Mouse (Mus musculus): ENCODE results near the gene Rlf.
"Not testable (repeated sequence)": the region's sequence is repeated elsewhere in the genome, so short reads cannot be mapped to it uniquely, and the experiment has no call there.

DNA sequence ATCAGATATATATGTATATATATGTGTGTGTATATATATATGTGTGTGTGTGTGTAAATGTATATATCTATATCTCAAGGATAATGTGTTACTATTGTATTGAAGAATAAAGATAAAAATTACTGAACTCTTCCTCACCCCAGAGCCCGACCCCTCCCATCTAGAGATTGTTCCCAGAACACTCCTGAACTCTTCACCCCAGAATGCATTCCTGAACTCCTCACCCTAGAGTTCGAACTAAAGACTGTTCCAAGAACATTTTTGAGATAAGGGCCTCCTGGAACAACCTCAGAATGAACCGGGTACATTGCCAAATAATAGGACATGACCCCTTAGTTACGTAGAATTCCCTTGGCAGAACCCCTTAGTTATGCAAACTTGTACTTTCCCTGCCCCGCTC is 48.2 kb downstream of the Rlf start:
- not testable (repeated sequence) for TF ChIP-seq CTCF (IDR thresholded peaks at IDR 0.05; ENCODE audit: borderline replicate concordance, extremely low read depth, insufficient read depth, insufficient read length); POLR2A (IDR thresholded peaks at IDR 0.05; ENCODE audit: borderline replicate concordance, extremely low read depth, insufficient read depth, insufficient read length, poor library complexity, severe bottlenecking)

All from brain, embryonic 14.5 days (tissue).